ENCODE assay signal across 8 mouse cellular contexts in the genomic region with DNA sequence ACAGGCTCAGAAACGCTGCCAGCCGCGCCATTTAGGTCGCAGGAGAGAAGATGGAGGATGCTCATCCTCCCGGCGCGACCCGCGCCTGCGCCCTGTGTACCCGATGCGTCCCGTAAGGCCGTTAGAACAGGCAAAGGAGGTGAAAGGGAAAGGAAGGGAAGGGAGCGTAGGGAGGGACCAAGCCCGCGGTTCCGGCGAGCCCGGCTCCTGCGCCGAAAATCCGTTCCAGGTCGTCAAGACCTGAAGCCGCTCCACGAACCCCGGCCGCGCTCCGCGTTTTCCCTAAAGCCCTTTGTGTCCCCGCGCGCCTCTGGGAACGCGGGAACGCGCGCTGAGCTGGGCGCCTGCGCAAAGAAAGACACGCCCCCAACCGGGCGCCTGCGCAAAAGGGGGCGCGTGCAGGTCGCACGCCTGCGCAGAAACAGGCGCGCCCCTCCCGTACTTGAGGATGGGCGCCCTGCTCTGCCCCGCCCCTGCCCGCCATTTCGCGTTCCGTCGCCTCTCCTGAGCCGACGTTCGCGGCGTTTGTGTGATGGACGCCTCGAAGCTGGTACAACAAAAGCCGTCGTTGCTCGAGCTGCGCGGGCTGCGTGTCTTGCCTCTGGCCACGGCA. TPM values are rescaled to one million over a fixed set of nuclear protein-coding genes. Genes with fewer than 3 reads are reported as not detected.
DNase-seq lines count a peak whose midpoint lies in the region; ATAC-seq and TF ChIP-seq lines count a peak whose summit lies in the region.

No protein-coding gene starts in this region.

- 2% methylated on average over 70 of the region's 74 CpGs for WGBS in forebrain, postnatal 0 days
- under 1% methylated on average over 73 of the region's 74 CpGs for WGBS in lung, embryonic 15.5 days

- no peaks in the 10 kb centered on the region for H3K27me3 ChIP-seq in G1E (ENCODE audit: insufficient read depth, low read length)
- no peaks in the 10 kb centered on the region for H3K27me3 ChIP-seq in forebrain, postnatal 0 days (ENCODE audit: insufficient read depth, low read length)
- no peaks in the 10 kb centered on the region for H3K27me3 ChIP-seq in lung, embryonic 15.5 days

- H3K9ac ChIP-seq in forebrain, postnatal 0 days, result peak overlapping the region; percentile 85
- peak overlapping the region; percentile 99 for H3K9ac ChIP-seq in lung, embryonic 15.5 days

- H3K36me3 ChIP-seq in G1E (replicated peaks), result peaks cover 9% of the 10 kb centered on the region
- H3K36me3 ChIP-seq in forebrain, postnatal 0 days (ENCODE audit: insufficient read depth), result no peaks in the 10 kb centered on the region
- no peaks in the 10 kb centered on the region for H3K36me3 ChIP-seq in lung, embryonic 15.5 days

- peak overlapping the region; percentile 60 for H3K4me2 ChIP-seq in forebrain, postnatal 0 days (ENCODE audit: low read depth)
- H3K4me2 ChIP-seq in lung, embryonic 15.5 days, result peak overlapping the region; percentile 81

- peaks cover 53% of the 10 kb centered on the region for H3K4me1 ChIP-seq in G1E (ENCODE audit: insufficient read depth, low read depth, low read length)
- peaks cover 14% of the 10 kb centered on the region; the same call in 1 of the 2 replicates for H3K4me1 ChIP-seq in forebrain, postnatal 0 days (ENCODE audit: insufficient read depth)
- peaks cover 38% of the 10 kb centered on the region for H3K4me1 ChIP-seq in lung, embryonic 15.5 days

- peak; percentile 96 for DNase-seq in G1E (ENCODE audit: low spot score)
- peak; percentile 97 to 100 for DNase-seq in cerebellum, adult 18-20 months
- peak; percentile 100 for DNase-seq in forebrain, postnatal 0 days
- DNase-seq in heart, postnatal 4 days, result peak; percentile 100
- peak; percentile 99 to 100 for DNase-seq in layer of hippocampus, adult 8-10 months (ENCODE audit: low spot score in 2 of 2)
- peak; percentile 98 for DNase-seq in ovary, adult 18-20 months (ENCODE audit: low spot score)
- DNase-seq in thymus, postnatal 0 days (ENCODE audit: low spot score), result peak; percentile 100

- peak overlapping the region; percentile 100 for H3K27ac ChIP-seq in forebrain, postnatal 0 days (ENCODE audit: low read depth, low read length)
- peak overlapping the region; percentile 98 for H3K27ac ChIP-seq in lung, embryonic 15.5 days

- ATAC-seq in G1E (ENCODE audit: extremely low read depth, insufficient number of reproducible peaks, low FRiP score, poor library complexity, severe bottlenecking), result peak; percentile 85
- peak; percentile 98 for ATAC-seq in forebrain, postnatal 0 days
- peak; percentile 96 for ATAC-seq in lung, embryonic 15.5 days (ENCODE audit: borderline replicate concordance, extremely low read depth, low FRiP score, low TSS enrichment)

- peak overlapping the region; percentile 79 for H3K4me3 ChIP-seq in G1E (ENCODE audit: low read depth, low read length)
- peak overlapping the region; percentile 53 for H3K4me3 ChIP-seq in forebrain, postnatal 0 days (ENCODE audit: low read depth, low read length)
- H3K4me3 ChIP-seq in lung, embryonic 15.5 days, result peak overlapping the region; percentile 80

- H3K9me3 ChIP-seq in G1E (replicated peaks), result no peaks in the 10 kb centered on the region
- no peaks in the 10 kb centered on the region for H3K9me3 ChIP-seq in forebrain, postnatal 0 days (ENCODE audit: low read length)
- H3K9me3 ChIP-seq in lung, embryonic 15.5 days, result no peaks in the 10 kb centered on the region

- TF ChIP-seq CTCF in G1E (IDR thresholded peaks at IDR 0.05; ENCODE audit: low read depth, low read length), result no peak
- TF ChIP-seq CTCF in forebrain, postnatal 0 days (IDR thresholded peaks at IDR 0.05; ENCODE audit: low read depth), result peak; percentile 1; the same call in 1 of the 2 replicates

RNA-seq across cellular contexts. Expression of a gene that starts 39.1 kb away (rescaled TPM):
- total RNA-seq in G1E (2014; fragmentation: Nextera tagmentation), result 2,671 and 3,097 TPM in 2 replicates
- total RNA-seq in G1E (2017), result 4,796 and 5,087 TPM in 2 replicates
- polyA plus RNA-seq in G1E (2012), result 14,052 and 14,774 TPM in 2 replicates
- total RNA-seq in forebrain, postnatal 0 days (2014; rRNA removed), result 1,921 and 1,968 TPM in 2 replicates
- polyA plus RNA-seq in forebrain, postnatal 0 days (2015; fragmentation: Nextera tagmentation; extraction: Ambion mirVana), result 1,724 and 1,908 TPM in 2 replicates
- 100 to 1,000 TPM; 724 to 726 TPM for total RNA-seq in heart, postnatal 4 days (2021)
- 100 to 1,000 TPM; 420 to 464 (median 444) TPM for total RNA-seq in layer of hippocampus, adult 8-10 months (2022)
- 2,819 and 2,940 TPM in 2 replicates for polyA plus RNA-seq in lung, embryonic 15.5 days (2015; fragmentation: Nextera tagmentation; extraction: Ambion mirVana)
- 3,795 and 4,477 TPM in 2 replicates for polyA plus RNA-seq in thymus, postnatal 0 days (2015; fragmentation: Nextera tagmentation; extraction: Ambion mirVana)

Comparison
In these comparisons a context has a peak if more than half of its experiments do, and no peak if none do; other contexts are left out.
1. Peak in every context shown above with its lines: DNase-seq, ATAC-seq, H3K4me3 ChIP-seq and H3K27ac ChIP-seq.